Mouse (Mus musculus) olfactory bulb, adult 2 months (tissue): ENCODE measurements around the gene Glra4.

Source experiments
- CTCF ChIP-seq: fragments of 200-500 bp; IDR thresholded peaks from 2 replicates; pipeline ENCODE4 v1.5.1; 2012; ENCODE audit warnings: low read depth, mild to moderate bottlenecking, low read length, moderate library complexity; ENCODE audit not compliant: insufficient read depth
- POLR2A ChIP-seq: fragments of 200-500 bp; IDR thresholded peaks from 2 replicates; pipeline ENCODE4 v1.6.1; 2012; ENCODE audit warnings: mild to moderate bottlenecking, low read depth, low read length, moderate library complexity; ENCODE audit not compliant: insufficient read depth

DNA sequence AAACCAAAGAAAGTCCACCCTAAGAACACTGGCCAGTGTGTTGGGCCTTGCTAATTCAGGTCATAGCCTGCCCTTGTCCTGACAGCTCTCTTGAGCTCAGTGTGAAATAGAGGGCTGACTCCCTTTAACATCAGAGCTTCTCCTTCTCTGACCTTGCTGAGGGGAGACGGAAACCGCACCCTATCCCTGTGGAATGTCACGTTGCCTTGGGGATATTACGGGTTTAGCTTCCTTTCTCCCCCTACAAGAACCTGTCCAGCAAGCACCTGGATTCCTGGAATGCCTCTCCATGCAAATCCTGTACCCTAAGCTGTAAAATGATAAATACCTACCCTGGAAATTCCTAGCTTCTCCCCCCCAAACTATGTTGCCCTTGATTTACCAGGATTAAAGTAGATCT, 9.5 kb upstream of the Glra4 start:
- no peak for TF ChIP-seq POLR2A
- no peak for TF ChIP-seq CTCF
